Mouse (Mus musculus) thymus, postnatal 14 days (tissue): ENCODE results near the gene 4933425L06Rik.

Experiments
- DNase-seq: peaks from one replicate; pipeline ENCODE4 v3.0.0; 2021

The 4933425L06Rik gene

DNA sequence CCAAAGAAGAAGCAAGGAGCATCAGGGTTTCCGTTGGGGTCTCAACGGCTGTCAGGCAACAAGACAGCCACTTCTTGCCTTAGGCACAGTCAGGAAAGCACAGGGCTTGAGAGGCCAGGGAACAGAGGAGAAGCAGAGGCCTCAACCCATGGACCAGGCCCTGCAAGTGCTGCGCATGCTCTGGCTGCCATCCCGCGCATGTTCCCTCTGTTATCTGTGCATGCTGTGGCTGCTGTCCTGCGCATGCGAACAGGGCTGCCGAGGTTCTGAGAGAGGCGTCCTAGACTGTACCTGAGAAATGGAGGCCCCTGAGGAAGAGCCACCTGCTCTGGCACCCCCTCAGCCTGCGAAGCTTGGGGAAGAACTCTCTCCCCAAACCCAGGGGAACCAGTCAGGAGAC, at the start of gene 4933425L06Rik:
Gene 4933425L06Rik, plus strand, starts transcription at position 261 of the 400 bp plus-strand sequence.
- no peak for DNase-seq

GRCm38 (mm10) chr13:105037816-105038215, 44.1 kb upstream of the 4933425L06Rik start:
- no peak for DNase-seq

DNA sequence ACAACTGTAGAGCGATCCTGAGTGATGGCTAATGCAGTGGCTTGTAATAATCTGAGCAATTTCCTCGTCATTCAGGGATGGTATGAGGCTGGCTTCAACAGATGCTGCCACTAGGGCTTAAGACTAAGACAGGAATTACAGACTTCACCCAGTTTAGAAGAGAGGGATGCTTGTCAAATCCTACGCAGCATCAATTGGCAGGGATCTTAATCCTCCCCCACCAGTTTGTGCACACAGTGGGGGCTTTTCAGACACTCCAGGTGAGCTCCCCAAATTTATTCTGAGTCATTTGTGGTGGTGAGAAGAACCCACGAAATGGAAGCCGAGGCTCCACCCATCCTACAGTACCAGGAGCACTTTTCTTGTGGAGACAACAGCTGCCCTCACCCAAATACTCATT, 43.6 kb upstream of the 4933425L06Rik start:
- no peak for DNase-seq

- DNase-seq: no peak
Observed at GRCm38 (mm10) chr13:105043882-105044281, 38.0 kb upstream of the 4933425L06Rik start.

GRCm38 (mm10) chr13:105047377-105047776, 34.5 kb upstream of the 4933425L06Rik start:
- DNase-seq: no peak

GRCm38 (mm10) chr13:105048662-105049061, 33.3 kb upstream of the 4933425L06Rik start:
- no peak for DNase-seq

DNA sequence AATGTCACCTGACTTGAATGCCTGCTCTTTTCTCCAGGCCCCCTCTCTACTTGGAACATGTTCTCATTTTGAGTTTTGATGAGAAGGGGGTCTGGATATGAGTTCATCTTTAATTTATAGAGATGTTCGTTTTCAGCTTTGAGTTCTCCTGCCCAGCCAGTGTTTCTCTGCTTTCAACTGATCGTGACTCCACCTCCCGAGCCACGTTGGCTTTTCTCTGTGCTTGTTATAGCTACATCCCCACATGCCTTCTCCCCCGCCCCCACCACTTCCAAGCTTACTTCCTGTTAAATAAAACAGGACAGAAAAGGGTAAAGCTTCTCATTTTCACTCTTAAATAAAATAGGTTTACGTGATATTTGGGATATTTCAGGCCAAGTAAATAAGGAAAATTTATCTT, 30.5 kb upstream of the 4933425L06Rik start:
- no peak for DNase-seq

DNA sequence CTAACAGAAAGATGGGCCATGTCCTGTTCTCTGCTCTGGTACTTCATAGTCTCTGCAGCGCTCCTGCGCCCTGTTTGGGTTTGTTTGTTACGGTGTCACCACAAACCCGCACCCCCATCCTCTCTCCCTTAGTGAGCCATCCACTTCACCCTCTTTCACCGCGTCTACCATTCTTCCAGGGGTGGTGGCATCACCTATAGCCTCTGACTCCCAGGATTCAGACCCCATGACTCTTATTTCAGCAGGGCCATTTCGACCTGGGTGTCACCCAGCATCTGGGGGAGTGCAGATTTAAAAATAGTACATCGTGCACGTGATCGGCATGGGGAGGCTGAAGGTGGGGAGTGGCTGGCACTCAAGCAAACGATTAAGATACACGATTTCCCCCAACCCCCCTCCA, 28.3 kb upstream of the 4933425L06Rik start:
- no peak for DNase-seq

DNA sequence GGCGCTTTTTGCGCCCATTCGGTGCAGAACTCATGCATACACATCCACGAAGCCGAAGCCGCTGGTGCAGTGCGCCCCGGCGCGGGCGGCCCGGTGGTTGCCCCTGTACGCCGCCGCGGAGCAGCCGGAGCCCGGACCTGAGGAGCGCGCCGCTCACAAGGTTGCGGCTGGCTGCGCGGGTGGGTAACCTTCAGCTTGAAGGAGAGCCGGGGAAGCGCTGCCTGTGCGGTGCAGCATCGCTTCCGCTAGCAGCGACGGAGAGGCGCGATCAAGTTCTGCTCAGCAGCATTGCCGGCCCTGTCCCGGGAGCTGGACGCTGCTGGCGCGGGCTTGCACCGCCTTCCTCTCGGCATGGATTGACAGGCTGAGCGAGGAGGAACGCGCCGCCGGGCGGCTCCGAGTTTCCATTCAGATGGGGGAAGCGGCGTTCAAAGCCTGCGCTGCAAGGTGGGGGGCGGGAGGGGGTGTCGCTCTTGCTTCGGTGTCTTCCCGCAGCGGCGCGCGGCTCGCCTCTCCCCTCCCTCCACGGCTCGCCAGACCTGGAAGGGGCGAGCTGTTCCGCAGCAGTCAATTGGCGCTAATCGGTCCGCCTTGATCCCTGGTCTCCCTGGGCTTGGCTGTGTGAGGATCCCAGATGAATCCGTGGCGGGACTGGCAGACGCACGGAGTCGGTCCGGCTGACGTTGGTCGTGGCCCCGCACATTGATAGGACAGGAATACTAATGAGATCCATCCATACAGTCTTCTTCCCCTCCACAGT, 27.6 kb upstream of the 4933425L06Rik start, which contains the start of gene Rgs7bp:
Gene Rgs7bp, minus strand, starts transcription at position 750 of the 760 bp plus-strand sequence.
- peak; percentile 72 for DNase-seq

DNA sequence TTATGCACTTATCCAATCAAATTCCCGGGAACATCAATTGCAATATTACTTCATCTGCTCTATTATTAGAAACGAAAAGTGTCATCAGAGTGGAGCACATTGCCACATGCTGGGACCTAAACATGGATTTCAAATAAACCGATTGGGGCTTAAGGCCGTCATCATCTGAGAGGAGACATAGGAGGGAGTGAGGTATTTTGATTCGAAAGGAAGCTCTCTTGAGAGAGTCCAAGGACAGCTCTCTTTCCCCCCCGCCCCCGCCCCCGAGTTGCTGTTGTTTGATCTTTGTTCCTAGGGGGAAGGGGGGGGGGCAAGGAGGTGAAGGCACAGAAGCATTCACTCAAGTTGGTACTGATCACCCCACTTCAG, 27.0 kb upstream of the 4933425L06Rik start:
- DNase-seq: no peak

DNA sequence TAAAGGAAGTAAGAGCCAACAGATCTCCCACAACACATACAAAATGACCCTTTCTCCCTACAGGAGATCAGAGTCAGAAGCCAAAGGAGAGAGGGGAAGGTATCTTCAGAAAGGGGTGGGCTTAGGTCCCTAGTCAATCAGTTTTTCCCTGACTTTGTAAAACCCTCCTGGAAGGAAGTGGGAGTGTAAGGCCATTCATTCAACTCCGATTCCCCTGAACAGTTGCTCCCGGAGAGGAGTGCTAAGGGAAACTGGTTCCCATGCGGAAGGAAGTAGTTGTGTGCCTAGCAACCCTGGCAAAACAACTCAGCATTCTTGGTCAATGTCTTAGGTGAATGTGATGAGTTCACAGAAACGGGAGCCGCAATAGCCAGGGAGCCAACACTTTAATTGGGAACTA, 26.5 kb upstream of the 4933425L06Rik start:
- no peak for DNase-seq

DNA sequence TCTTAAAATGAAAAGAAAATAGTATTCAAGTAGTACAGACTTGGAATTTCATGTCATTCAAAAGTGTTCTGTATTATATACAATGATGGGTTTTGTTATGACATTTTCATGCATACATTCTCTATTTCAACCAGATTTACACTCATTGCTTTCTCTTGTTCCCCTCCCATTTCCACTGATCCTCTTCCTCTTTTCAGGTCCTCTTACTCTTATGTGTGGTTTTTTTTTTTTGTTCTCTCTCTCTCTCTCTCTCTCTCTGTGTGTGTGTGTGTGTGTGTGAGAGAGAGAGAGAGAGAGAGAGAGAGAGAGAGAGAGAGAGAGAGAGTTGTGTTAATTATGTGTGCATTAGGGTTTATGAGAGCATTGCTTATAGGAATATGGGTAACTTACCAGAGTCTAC, 15.8 kb upstream of the 4933425L06Rik start:
- DNase-seq: no peak

- no peak for DNase-seq
Observed at GRCm38 (mm10) chr13:105066890-105067845, 14.8 kb upstream of the 4933425L06Rik start.

GRCm38 (mm10) chr13:105089276-105089675, 7.4 kb downstream of the 4933425L06Rik start:
- DNase-seq: no peak

DNA sequence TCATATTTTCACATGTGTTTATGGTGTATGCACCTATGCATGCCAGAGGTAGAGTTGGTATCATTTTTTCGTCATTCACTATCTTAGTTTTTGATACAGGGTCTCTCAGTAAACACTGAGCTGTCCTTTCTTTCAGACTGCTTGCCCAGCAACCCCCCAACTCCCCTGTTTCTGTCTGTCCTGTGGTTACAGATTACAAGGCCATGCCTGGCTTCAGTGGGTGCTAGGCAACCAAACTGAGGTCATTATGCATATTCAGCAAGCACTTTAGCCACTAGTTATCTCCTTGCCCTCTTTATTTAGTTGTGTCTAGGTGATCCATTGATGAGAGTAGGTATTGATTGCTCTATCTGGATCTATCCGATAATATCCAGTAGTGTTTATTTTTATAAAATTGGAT, 14.4 kb downstream of the 4933425L06Rik start:
- no peak for DNase-seq

DNA sequence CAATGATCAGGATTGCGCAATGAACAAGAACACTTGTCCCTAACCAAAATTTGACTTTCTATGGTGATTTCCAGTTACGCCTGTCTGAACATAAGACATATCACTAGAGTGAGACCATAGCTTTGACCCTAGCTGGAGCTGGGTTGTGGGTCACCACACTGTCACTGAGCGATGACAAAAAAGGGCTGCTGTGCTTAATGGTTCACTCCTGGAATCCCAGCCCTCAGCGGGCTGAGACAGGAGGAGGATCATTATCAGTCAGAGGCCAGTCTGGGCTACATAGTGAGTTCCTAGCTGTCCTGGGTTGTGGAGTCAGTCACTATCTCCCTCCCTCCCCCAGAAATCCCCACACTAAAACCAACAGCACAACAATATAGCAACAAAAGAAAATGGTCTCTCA, 18.8 kb downstream of the 4933425L06Rik start:
- DNase-seq: no peak

GRCm38 (mm10) chr13:105104385-105104784, 22.5 kb downstream of the 4933425L06Rik start:
- no peak for DNase-seq

DNA sequence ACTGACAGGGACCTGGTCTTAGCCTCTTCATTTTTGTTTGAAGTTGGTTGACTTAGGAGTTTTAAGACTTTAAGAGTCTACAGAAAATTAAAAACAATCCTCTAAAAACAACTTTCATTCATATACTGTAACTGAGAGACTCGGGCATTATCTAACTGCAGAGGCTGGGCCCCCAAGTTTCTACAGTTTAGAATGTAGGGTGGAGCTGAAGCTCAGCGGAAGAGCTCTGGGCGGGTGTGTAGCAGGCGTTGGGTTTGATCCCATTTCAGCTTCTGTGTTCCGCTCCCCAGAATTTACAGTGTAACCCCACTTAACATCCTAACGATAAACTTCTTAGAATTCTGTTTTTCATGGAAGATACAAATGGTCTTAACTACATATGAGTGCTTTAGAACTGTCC, 29.7 kb downstream of the 4933425L06Rik start:
- DNase-seq: no peak

DNA sequence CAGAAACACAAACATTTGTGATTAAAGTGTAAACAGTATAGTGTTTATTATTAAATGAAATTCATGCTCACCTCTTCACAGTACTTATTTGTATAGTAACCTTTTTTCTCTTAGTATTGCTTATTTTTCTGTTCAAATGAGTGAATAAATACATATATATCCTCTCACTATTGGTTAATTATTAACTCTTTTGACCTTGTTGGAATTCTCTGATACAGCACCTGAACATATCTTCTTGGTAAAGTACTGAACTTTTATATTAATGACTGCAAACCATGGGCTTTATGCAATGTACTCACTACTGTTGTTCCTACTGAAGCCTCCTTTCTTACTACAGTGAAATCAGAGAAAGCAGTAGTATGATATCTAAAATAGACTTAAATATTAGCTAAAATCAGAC, 39.7 kb downstream of the 4933425L06Rik start:
- no peak for DNase-seq

- no peak for DNase-seq
Observed at GRCm38 (mm10) chr13:105122092-105122491, 40.2 kb downstream of the 4933425L06Rik start.

GRCm38 (mm10) chr13:105130080-105130479, 48.2 kb downstream of the 4933425L06Rik start:
- DNase-seq: no peak

DNA sequence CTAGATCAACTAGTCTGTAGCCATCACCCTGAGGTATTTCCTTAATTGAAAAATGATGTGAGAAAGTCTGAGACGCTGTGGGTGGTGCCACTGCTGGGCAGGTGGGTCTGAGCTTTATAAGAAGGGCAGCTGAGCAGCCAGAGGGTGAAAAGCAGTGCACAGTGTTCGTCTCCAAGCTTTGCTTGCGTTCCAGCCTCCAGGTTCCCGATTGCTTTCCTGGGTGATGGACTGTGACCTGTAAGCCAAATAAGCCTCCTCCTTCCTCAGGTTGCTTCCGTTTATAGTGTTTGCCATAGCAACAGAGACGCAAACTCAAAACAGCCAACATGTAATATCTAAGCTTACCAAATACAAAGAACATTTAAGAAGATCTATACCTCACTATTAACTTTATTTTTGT, 50.4 kb downstream of the 4933425L06Rik start:
- no peak for DNase-seq

- DNase-seq: no peak
Observed at GRCm38 (mm10) chr13:105132776-105133175, 50.9 kb downstream of the 4933425L06Rik start.

GRCm38 (mm10) chr13:105134397-105134796, 52.5 kb downstream of the 4933425L06Rik start:
- DNase-seq: no peak
